Comparison of ENCODE assay signal across 25 mouse cellular contexts in the genomic region with DNA sequence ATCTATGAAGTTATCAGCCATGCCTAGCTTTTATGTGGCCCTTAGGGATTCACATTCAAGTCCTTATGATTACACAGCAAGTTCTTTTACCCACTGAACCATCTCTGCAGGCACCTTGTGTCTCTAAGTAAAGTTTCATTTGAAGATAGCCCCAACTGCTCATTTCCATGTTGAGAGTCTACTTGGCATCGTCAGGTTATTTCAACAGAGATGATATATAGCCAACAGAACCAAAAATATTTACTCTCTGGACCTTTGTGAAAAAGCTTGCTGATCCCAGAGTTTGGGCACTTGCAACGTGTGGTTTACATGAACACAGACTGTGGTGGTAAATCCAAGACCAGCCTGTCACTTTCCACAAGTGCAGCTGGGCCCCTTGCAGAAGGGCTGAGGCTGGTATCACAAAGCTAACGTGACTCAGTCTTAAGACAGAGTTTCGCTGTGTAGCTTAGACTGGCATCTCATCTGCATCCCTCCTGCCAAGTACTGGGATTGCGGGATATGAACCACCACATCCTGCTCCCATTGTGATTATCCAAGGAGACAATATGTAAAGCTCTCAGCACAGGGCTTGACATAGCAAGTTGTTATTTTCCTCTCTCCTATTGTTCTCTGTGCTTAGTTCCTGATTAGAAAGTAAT.
"Had no signal": no experiment of that assay in that cellular context is flagged by ENCODE, and none has a peak within 500 bp of the region (broad histone marks: within the 10 kb centered on the region; RNA-seq: fewer than 3 reads in every experiment).

No protein-coding gene starts in this region.

- H3K36me3 ChIP-seq: heart, embryonic 10.5 days; heart, embryonic 12.5 days; hindbrain, embryonic 10.5 days; kidney, embryonic 15.5 days; limb, embryonic 13.5 days; limb, embryonic 15.5 days; liver, embryonic 13.5 days; liver, embryonic 15.5 days had no signal

- H3K4me2 ChIP-seq: heart, embryonic 12.5 days; hindbrain, embryonic 14.5 days; kidney, embryonic 15.5 days; limb, embryonic 13.5 days; limb, embryonic 15.5 days; liver, embryonic 11.5 days; liver, embryonic 13.5 days; liver, embryonic 15.5 days had no signal

- H3K9me3 ChIP-seq: heart, embryonic 10.5 days; heart, embryonic 12.5 days; hindbrain, embryonic 10.5 days; kidney, embryonic 15.5 days; limb, embryonic 13.5 days; limb, embryonic 15.5 days; liver, embryonic 13.5 days; liver, embryonic 15.5 days had no signal

- DNase-seq: gastrocnemius, postnatal 25 days; heart, adult 18-20 months; heart, postnatal 10 days; heart, postnatal 4 days; kidney, adult 11 months; kidney, adult 2 months; kidney, adult 9 months; kidney, postnatal 14 days; kidney, postnatal 36 days; layer of hippocampus, adult 9-11 months; layer of hippocampus, postnatal 36 days; left cerebral cortex, postnatal 4 days; liver, embryonic 13.5 days had no signal

- ATAC-seq: hindbrain, postnatal 0 days; intestine, embryonic 16.5 days had no signal

- H3K9ac ChIP-seq: heart, embryonic 12.5 days; hindbrain, embryonic 14.5 days; kidney, embryonic 15.5 days; limb, embryonic 13.5 days; limb, embryonic 15.5 days; liver, embryonic 13.5 days; liver, embryonic 15.5 days had no signal

- H3K4me3 ChIP-seq: heart, embryonic 10.5 days; heart, embryonic 12.5 days; hindbrain, embryonic 10.5 days; kidney, embryonic 15.5 days; limb, embryonic 13.5 days; limb, embryonic 15.5 days; liver, embryonic 13.5 days; liver, embryonic 15.5 days had no signal

- H3K4me1 ChIP-seq: hindbrain, embryonic 10.5 days; liver, embryonic 13.5 days; liver, embryonic 15.5 days had no signal

- H3K27ac ChIP-seq: heart, embryonic 10.5 days; hindbrain, embryonic 10.5 days; hindbrain, embryonic 14.5 days; hindbrain, postnatal 0 days; kidney, embryonic 15.5 days; kidney, postnatal 0 days; limb, embryonic 13.5 days; limb, embryonic 15.5 days; liver, embryonic 13.5 days; liver, embryonic 15.5 days had no signal

- H3K27me3 ChIP-seq: limb, embryonic 13.5 days; limb, embryonic 15.5 days; liver, embryonic 13.5 days; liver, embryonic 15.5 days had no signal
